Mouse (Mus musculus) layer of hippocampus, adult 9-10 months (tissue): ENCODE data around the gene Apobec3.
"Not testable (repeated sequence)": the region's sequence is repeated elsewhere in the genome, so short reads cannot be mapped to it uniquely, and the experiment has no call there.

Source experiments
- DNase-seq: peaks from one replicate; pipeline ENCODE4 v3.0.0; 2022; ENCODE audit warnings: low spot score

The Apobec3 gene

DNA sequence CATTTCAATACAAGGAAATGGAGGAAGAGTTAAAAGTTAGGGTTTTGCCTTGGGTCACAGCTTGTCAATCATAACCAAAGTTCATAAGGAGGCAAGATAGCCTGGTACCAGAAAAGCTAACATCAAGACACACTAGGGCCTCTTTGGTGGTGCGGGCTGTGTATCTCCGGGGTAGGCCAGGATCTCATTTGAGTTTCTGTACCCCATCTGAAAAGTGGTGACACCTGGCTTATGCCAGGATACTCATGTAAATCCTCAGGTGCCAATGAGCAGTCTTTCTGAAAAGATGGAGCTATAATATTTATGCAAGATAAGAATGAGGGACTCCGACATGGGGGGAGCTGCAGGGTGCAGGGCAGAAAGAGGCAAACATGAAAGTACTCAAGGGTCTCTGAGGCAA, 36.9 kb downstream of the Apobec3 start:
- no peak for DNase-seq

- no peak for DNase-seq
These were observed 37.3 kb downstream of the Apobec3 start for GRCm38 (mm10) chr15:79928736-79929135.

DNA sequence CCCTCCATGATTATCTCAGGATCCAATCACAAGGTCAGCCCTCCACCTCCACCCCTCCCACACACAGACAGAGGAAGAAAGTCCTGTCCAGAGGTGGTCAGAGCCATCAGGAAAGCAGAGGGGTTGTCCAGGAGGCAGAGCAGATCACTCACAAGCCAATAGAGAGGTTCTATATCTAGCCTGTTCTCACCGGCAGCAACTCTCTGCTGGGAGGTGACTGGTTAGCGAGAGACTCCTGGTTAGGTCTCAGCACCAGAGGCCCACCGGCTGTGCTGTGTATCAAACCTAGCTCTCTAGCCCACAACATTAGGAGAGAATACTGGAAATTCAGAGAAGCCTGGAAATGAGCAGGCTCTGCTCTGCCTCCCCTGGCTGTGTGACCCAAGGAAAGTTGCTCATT, 38.3 kb downstream of the Apobec3 start:
- DNase-seq = no peak

DNA sequence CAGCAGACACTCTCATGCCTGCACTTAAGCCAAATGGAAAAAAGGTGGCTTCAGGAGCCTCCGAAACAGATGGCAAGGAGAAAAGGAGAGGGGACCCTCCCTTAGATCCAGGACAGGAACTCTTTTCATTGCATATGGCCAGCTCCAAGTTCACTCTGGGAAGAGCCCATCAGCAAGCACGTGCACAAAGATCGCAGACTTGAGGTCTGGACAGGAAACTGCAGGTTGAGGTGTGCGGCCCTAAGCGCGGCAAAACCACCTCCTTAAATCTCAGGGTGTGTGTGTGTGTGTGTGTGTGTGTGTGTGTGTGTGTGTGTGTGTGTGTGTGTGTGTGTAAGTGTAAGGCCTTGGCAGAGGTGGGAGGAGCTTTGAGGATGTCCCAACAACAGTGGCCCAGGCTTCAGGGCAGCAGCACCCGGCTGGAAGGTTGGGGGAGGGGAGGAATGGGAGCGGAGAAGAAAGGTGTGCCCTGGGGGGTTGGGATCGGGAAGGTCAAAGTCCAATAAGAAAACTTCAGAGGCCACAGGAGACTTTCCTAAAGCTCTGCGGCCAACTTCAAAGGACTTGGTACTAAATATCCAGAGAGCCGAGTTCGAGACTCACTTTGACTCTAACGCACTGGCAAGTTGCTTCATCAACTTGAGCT, 40.2 kb downstream of the Apobec3 start:
- DNase-seq = no peak

DNA sequence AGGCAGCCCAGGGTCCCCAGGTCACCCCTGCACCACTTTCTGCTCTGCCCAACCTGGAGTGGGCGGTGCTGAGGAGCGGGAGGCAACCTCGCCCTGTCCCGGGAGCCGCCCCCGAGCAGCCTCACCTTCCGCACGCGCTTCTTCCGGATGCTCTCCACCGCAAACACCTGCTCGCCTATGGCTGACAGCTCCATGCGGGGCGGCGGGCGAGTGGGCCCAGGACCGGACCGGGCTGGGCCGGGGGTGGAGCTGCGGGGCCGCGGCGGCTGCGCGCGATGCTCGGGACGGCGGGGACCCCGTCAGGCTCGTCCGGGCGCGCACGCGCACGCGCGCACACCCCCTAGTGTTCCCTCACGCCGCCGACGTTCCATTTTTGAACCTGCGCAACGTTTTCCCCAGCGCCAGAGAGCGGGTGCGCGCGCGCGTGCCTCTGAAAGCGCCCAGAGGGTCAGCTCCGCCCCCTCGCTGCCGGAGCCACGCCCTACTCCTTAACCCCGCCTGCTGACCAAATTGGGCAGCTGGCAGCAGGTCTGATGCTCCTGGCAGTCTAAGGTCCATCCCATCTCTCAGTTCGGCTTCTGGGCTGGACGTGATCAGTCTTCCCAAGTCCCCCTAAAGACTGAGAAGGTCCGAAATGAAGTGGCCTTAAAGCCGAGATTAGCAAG, 41.0 kb downstream of the Apobec3 start:
- peak; percentile 62 for DNase-seq

GRCm38 (mm10) chr15:79933052-79933669, 41.7 kb downstream of the Apobec3 start:
- DNase-seq = no peak

GRCm38 (mm10) chr15:79933670-79934514, 42.4 kb downstream of the Apobec3 start:
- no peak for DNase-seq

GRCm38 (mm10) chr15:79934776-79935175, 43.3 kb downstream of the Apobec3 start:
- no peak for DNase-seq

GRCm38 (mm10) chr15:79935654-79936373, 44.4 kb downstream of the Apobec3 start:
- DNase-seq = no peak

GRCm38 (mm10) chr15:79936374-79936751, 44.9 kb downstream of the Apobec3 start:
- no peak for DNase-seq

DNA sequence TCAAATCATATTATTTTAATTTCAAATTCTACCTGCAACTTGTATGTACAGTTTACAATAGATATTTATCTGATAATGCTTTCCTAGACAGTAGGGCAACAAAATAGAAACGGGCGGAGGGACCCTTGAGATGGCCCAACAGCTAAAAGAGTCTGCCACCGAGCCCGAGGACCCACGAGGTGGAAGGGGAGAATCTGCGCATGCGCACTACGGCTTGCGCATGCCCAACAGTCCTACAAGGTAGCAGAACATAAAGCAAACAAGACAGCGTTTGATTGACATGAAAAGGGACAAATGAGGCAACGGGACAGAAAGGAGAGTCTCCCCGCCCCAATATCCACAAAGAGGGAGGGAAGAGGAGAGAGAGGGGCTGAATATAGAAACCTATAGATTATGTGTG, 47.6 kb downstream of the Apobec3 start:
- DNase-seq = no peak

GRCm38 (mm10) chr15:79939501-79939900, 48.0 kb downstream of the Apobec3 start:
- DNase-seq = not testable (repeated sequence)

- no peak for DNase-seq
These were observed 48.5 kb downstream of the Apobec3 start for GRCm38 (mm10) chr15:79939913-79940312.

GRCm38 (mm10) chr15:79940932-79941331, 49.5 kb downstream of the Apobec3 start:
- no peak for DNase-seq

GRCm38 (mm10) chr15:79942541-79942940, 51.1 kb downstream of the Apobec3 start:
- DNase-seq = no peak

- DNase-seq = no peak
These were observed 52.1 kb downstream of the Apobec3 start for GRCm38 (mm10) chr15:79943584-79943983.

DNA sequence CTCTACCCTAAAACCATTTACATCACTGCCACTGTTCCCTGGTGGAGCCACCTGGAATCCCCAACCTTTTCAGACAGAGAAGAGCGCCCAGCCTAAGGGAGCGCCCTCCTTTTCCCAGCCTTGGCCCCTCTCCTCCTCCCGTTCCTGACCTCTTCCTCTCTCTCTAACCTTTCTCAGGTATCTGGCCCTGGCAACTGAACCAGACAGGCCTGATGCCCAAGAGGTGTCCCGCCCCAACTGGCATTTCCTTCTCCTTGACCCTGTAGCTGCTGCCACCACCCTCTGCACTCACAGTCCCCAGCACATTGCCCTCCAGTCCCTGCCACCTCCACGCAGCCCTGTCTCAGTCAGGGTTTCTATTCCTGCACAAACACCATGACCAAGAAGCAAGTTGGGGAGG, 53.5 kb downstream of the Apobec3 start:
- DNase-seq = no peak

- DNase-seq = peak; percentile 83
These were observed 54.6 kb downstream of the Apobec3 start for GRCm38 (mm10) chr15:79946022-79946421.

- DNase-seq = no peak
These were observed 55.3 kb downstream of the Apobec3 start for GRCm38 (mm10) chr15:79946790-79947189.

DNA sequence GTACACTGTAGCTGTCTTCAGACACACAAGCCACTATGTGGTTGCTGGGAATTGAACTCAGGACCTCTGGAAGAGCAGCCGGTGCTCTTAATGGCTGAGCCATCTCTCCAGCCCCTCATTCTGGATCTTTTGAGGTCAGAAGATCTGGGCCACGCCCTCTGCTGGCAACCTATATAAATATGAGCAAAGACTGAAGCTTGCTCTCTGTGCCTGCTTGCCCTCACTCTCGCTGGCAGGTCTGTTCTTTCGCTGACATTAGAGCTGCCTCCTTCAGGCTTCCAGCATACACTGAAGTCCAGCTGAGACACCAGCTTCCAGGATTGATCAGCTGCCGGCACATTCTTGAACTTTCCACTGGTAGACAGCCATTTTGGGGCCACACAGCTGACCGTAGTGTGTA, 56.2 kb downstream of the Apobec3 start:
- DNase-seq = no peak

DNA sequence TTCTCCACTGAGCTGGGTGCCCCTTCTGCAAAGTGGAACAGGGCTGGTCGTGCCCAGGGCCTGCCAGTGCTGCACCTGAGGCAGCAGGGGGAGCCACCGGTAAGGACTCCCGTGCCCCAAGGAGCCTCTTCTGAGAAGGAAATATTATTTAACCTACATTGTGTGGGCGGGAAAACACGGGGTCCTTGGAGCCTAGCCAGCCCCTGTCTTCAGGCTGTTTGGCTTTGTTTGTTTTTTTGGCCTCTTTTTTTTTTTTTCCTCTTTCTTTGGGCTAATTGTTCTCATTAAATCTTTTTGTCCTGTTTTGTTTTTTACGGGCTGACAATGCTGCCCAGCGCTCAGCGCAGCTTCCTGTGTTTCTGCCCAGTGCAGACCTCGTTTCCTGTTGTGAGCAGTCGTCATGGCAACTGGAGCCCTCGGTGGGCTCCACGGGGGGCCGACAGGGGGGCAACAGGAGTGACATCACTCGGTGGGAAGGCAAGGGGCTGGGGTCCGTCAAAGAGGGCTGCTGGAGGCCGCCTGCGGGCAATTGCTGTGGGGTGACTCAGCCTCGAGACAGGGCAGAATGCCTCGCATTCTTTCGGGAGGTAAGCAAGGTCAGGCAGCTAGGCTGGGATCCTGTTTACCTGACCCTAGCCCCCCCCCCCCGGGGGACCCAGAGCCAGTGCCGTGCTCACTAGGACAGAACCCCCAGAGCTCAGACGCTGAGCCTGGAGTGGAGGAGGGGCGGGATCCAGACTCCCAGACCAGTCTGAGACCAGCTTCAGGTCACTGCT, 59.0 kb downstream of the Apobec3 start:
- no peak for DNase-seq
